Mouse (Mus musculus) spleen, adult 2 months (tissue): ENCODE data around the gene Hoxb3.

ENCODE experiments used
- CTCF ChIP-seq: fragments of 200-500 bp; IDR thresholded peaks from 2 replicates; pipeline ENCODE4 v1.5.1; 2011; ENCODE audit warnings: mild to moderate bottlenecking, inconsistent platforms; ENCODE audit not compliant: insufficient read depth, insufficient read length, insufficient replicate concordance; ENCODE audit errors: extremely low read depth
- POLR2A ChIP-seq: fragments of 200-500 bp; IDR thresholded peaks from 2 replicates; pipeline ENCODE4 v1.6.1; 2011; ENCODE audit warnings: low read depth, low read length, inconsistent platforms

DNA sequence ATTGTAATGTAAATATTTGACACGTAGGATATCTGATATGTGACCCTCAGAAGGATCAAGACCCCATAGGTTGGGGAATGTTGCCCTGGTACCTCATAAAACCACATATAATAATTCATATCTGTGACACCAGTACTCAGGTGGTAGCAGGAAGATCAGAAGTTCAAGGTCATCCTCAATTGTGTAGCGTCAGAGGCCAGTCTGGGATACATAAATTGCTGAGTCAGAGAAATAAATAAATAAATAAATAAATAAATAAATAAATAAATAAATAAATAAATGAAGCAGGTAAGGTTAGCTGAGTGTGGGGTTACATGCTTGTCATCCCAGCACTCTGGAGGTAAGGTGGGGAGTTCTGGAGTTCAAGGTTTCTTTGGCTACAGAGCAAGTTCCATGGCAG lies 64.5 kb downstream of the Hoxb3 start:
- TF ChIP-seq CTCF = no peak
- no peak for TF ChIP-seq POLR2A
